Mouse (Mus musculus) lung, adult 2 months (tissue): ENCODE measurements around the gene Vmn1r217.

Experiments
- CTCF ChIP-seq: fragments of 200-500 bp; IDR thresholded peaks from 2 replicates; pipeline ENCODE4 v1.5.1; 2011; ENCODE audit warnings: mild to moderate bottlenecking, low read length, control low read depth; ENCODE audit not compliant: insufficient read depth
- POLR2A ChIP-seq: fragments of 200-500 bp; IDR thresholded peaks from 2 replicates; pipeline ENCODE4 v1.6.1; 2011; ENCODE audit warnings: low read depth, mild to moderate bottlenecking, control low read depth, low read length, borderline replicate concordance; ENCODE audit errors: extremely low read depth

- TF ChIP-seq POLR2A: no peak
- TF ChIP-seq CTCF: no peak
These were observed 41.0 kb upstream of the Vmn1r217 start, which contains the start of gene Vmn1r219 for GRCm38 (mm10) chr13:23159012-23159411.
